Mouse (Mus musculus) liver, embryonic 16.5 days (tissue): Measurements from ENCODE around the gene Inpp5k. TPM values are rescaled to one million over a fixed set of nuclear protein-coding genes. Genes with fewer than 3 reads are reported as not detected.

Experiments
- ATAC-seq: fragments of 200-750 bp; cut with Nextera tagmentation; 2 replicates; pipeline ENCODE4 v1.8.0; 2017; ENCODE audit warnings: low read depth, mild to moderate bottlenecking, moderate number of reproducible peaks, moderate library complexity
- H3K27ac ChIP-seq: fragments of 300-500 bp; sonication (generic); 2 replicates; pipeline ENCODE4 v1.5.1; 2014; ENCODE audit warnings: mild to moderate bottlenecking, low read length
- H3K27me3 ChIP-seq: fragments of 300-500 bp; sonication (generic); 2 replicates; pipeline ENCODE4 v1.6.1; 2014; ENCODE audit warnings: low read depth, low read length, mixed read lengths; ENCODE audit not compliant: control insufficient read depth, insufficient read depth
- H3K36me3 ChIP-seq: fragments of 300-500 bp; sonication (generic); 2 replicates; pipeline ENCODE4 v1.6.1; 2014; ENCODE audit warnings: mild to moderate bottlenecking; ENCODE audit not compliant: control insufficient read depth, insufficient read depth
- H3K4me1 ChIP-seq: fragments of 300-500 bp; sonication (generic); 2 replicates; pipeline ENCODE4 v1.6.1; 2014; ENCODE audit warnings: low read depth, low read length, mixed read lengths; ENCODE audit not compliant: control insufficient read depth
- H3K4me2 ChIP-seq: fragments of 300-500 bp; sonication (generic); 2 replicates; pipeline ENCODE4 v1.6.1; 2014; ENCODE audit warnings: low read depth, low read length, mixed read lengths
- H3K4me3 ChIP-seq: fragments of 300-500 bp; sonication (generic); 2 replicates; pipeline ENCODE4 v1.5.1; 2014; ENCODE audit warnings: low read depth, mild to moderate bottlenecking, low read length
- H3K9ac ChIP-seq: fragments of 300-500 bp; sonication (generic); 2 replicates; pipeline ENCODE4 v1.6.1; 2014; ENCODE audit warnings: low read depth, low read length
- H3K9me3 ChIP-seq: fragments of 300-500 bp; sonication (generic); replicated peaks from 2 replicates; pipeline ENCODE4 v1.6.1; 2016; ENCODE audit warnings: low read length; ENCODE audit not compliant: control insufficient read depth
- WGBS: fragments of 180-500 bp; shearing (Covaris S2); extraction: QIAGEN DNeasy Blood & Tissue Kit; methylation state at CpG from one replicate; pipeline ENCODE4 v1.1.7; 2014; ENCODE audit not compliant: insufficient replicate concordance; 5-methylcytosine and 5-hydroxymethylcytosine counted together
- polyA plus RNA-seq: library from polyadenylated mRNA; unstranded; fragments of >200 nt; fragmentation: Nextera tagmentation; extraction: Ambion mirVana; gene quantifications from 2 replicates; pipeline ENCODE4 v1.2.1, GENCODE M21; 2015

The Inpp5k gene
- polyA plus RNA-seq, 1 experiment from 2014 or later = 17.9 TPM

GRCm38 (mm10) chr11:75660941-75661800 lies 30.4 kb downstream of the Inpp5k start:
- Histone ChIP-seq H3K9me3 (no peaks in the 10 kb centered on the region), H3K4me3 (no peak overlapping the region), H3K36me3 (peaks cover 28% of the 10 kb centered on the region), H3K9ac (no peak overlapping the region), H3K4me2 (no peak overlapping the region), H3K27me3 (no peaks in the 10 kb centered on the region), H3K27ac (no peak overlapping the region), H3K4me1 (peaks cover 11% of the 10 kb centered on the region)
- 82% methylated on average over 21 of the region's 21 CpGs for WGBS
- peak; percentile 52 for ATAC-seq

- Histone ChIP-seq H3K36me3 (peaks cover 31% of the 10 kb centered on the region), H3K4me3 (no peak overlapping the region), H3K27ac (no peak overlapping the region), H3K9me3 (no peaks in the 10 kb centered on the region), H3K9ac (no peak overlapping the region), H3K27me3 (no peaks in the 10 kb centered on the region), H3K4me1 (peaks cover 4% of the 10 kb centered on the region), H3K4me2 (no peak overlapping the region)
- 81% methylated on average over 7 of the region's 7 CpGs for WGBS
- no peak for ATAC-seq
Observed at GRCm38 (mm10) chr11:75662131-75662530, 31.3 kb downstream of the Inpp5k start.

- no peak overlapping the region for H3K4me3 ChIP-seq
- ATAC-seq = no peak
- no peaks in the 10 kb centered on the region for H3K27me3 ChIP-seq
- no peak overlapping the region for H3K4me2 ChIP-seq
- H3K4me1 ChIP-seq = peaks cover under 1% of the 10 kb centered on the region; the same call in 1 of the 2 replicates
- no peak overlapping the region for H3K27ac ChIP-seq
- no peaks in the 10 kb centered on the region for H3K9me3 ChIP-seq
- 81% methylated on average over 6 of the region's 6 CpGs for WGBS
- H3K36me3 ChIP-seq = peaks cover 34% of the 10 kb centered on the region
- H3K9ac ChIP-seq = no peak overlapping the region
Observed at GRCm38 (mm10) chr11:75666296-75666695, 35.5 kb downstream of the Inpp5k start.

- Histone ChIP-seq H3K4me2 (no peak overlapping the region), H3K27me3 (no peaks in the 10 kb centered on the region), H3K4me3 (no peak overlapping the region), H3K9ac (no peak overlapping the region), H3K36me3 (peaks cover 43% of the 10 kb centered on the region), H3K27ac (no peak overlapping the region), H3K4me1 (no peaks in the 10 kb centered on the region), H3K9me3 (no peaks in the 10 kb centered on the region)
- WGBS = 55% methylated on average over 3 of the region's 3 CpGs
- no peak for ATAC-seq
Observed at GRCm38 (mm10) chr11:75668621-75669020, 37.8 kb downstream of the Inpp5k start.

GRCm38 (mm10) chr11:75669176-75669852 lies 38.5 kb downstream of the Inpp5k start:
- no peak for ATAC-seq
- H3K4me3 ChIP-seq = no peak overlapping the region
- WGBS = 78% methylated on average over 11 of the region's 11 CpGs
- no peaks in the 10 kb centered on the region for H3K9me3 ChIP-seq
- H3K9ac ChIP-seq = no peak overlapping the region
- H3K27ac ChIP-seq = no peak overlapping the region
- H3K4me1 ChIP-seq = no peaks in the 10 kb centered on the region
- H3K4me2 ChIP-seq = no peak overlapping the region
- no peaks in the 10 kb centered on the region for H3K27me3 ChIP-seq
- H3K36me3 ChIP-seq = peaks cover 43% of the 10 kb centered on the region

GRCm38 (mm10) chr11:75669853-75670200 lies 39.0 kb downstream of the Inpp5k start:
- WGBS = 67% methylated on average over 12 of the region's 12 CpGs
- peaks cover 43% of the 10 kb centered on the region for H3K36me3 ChIP-seq
- no peak for ATAC-seq
- no peaks in the 10 kb centered on the region for H3K4me1 ChIP-seq
- no peak overlapping the region for H3K9ac ChIP-seq
- H3K27me3 ChIP-seq = no peaks in the 10 kb centered on the region
- H3K27ac ChIP-seq = no peak overlapping the region
- H3K9me3 ChIP-seq = no peaks in the 10 kb centered on the region
- H3K4me2 ChIP-seq = no peak overlapping the region
- no peak overlapping the region for H3K4me3 ChIP-seq

GRCm38 (mm10) chr11:75671426-75672180 lies 40.8 kb downstream of the Inpp5k start:
- Histone ChIP-seq H3K36me3 (peaks cover 29% of the 10 kb centered on the region), H3K9me3 (no peaks in the 10 kb centered on the region), H3K27ac (no peak overlapping the region), H3K4me1 (no peaks in the 10 kb centered on the region), H3K27me3 (no peaks in the 10 kb centered on the region), H3K4me2 (no peak overlapping the region), H3K4me3 (no peak overlapping the region), H3K9ac (no peak overlapping the region)
- no peak for ATAC-seq
- 80% methylated on average over 22 of the region's 22 CpGs for WGBS

DNA sequence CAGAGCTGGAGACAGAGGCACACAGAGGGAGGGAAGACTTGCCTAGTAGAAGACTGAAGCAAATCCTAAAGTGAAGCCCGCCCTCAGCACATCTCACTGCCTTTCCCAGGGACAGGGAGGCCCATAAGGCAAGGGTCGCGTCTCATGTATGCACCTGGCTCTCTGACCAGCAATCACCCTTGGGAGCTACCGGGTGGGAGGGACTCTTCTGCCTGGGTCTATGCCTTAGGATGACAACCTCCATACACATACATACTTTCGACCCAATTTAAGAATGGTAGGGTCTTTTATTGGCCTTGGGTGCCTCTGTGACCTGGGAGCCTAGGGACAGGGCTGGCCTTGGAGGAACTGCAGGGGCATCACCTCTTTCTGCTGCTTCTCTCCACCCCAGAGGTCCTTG lies 42.6 kb downstream of the Inpp5k start:
- Histone ChIP-seq H3K9ac (no peak overlapping the region), H3K27me3 (no peaks in the 10 kb centered on the region), H3K4me2 (no peak overlapping the region), H3K9me3 (no peaks in the 10 kb centered on the region), H3K4me3 (no peak overlapping the region), H3K4me1 (peaks cover 10% of the 10 kb centered on the region), H3K36me3 (peaks cover 29% of the 10 kb centered on the region), H3K27ac (no peak overlapping the region)
- ATAC-seq = no peak
- 77% methylated on average over 5 of the region's 5 CpGs for WGBS
